Mouse (Mus musculus): ENCODE measurements around the gene Aldh8a1. TPM values are rescaled to one million over a fixed set of nuclear protein-coding genes. Genes with fewer than 3 reads are reported as not detected.

Aldh8a1 gene
- polyA plus RNA-seq, 1 experiment from 2014 or later = not detected

DNA sequence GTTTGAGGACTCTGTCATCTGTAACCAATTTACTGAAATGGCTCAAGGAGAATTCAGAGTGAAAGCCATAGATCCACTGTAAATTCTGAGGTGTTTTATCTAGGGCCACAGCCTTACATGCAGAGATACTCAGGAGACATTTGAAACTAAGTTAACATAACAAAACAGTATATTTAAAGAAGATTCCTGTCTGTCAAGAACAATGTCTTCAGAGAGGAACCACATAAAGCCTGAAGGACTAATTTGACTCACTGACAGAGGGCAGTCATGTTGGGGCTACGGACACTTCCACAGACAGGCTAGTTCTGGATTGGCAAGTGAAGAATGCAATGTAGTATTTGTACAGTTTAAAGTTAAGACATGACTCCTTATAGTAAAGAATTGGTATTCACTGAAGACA, 62.2 kb downstream of the Aldh8a1 start:
- H3K36me3 ChIP-seq = no peaks in the 10 kb centered on the region
- WGBS = 73% methylated on average over 1 of the region's 1 CpGs
- no peaks in the 10 kb centered on the region for H3K9me3 ChIP-seq
- no peak for ATAC-seq (ENCODE audit: insufficient number of reproducible peaks, low FRiP score, low TSS enrichment, low read depth)
- H3K4me3 ChIP-seq = no peak overlapping the region
- H3K27ac ChIP-seq = no peak overlapping the region
- no peak overlapping the region for H3K4me2 ChIP-seq
- peaks cover 13% of the 10 kb centered on the region for H3K4me1 ChIP-seq
- no peaks in the 10 kb centered on the region for H3K27me3 ChIP-seq
- H3K9ac ChIP-seq = no peak overlapping the region

- no peak overlapping the region for H3K9ac ChIP-seq
- no peak overlapping the region for H3K4me3 ChIP-seq
- H3K27ac ChIP-seq = no peak overlapping the region
- H3K4me2 ChIP-seq = no peak overlapping the region
- no peaks in the 10 kb centered on the region for H3K9me3 ChIP-seq
- peaks cover 16% of the 10 kb centered on the region for H3K4me1 ChIP-seq
- WGBS = 53% methylated on average over 4 of the region's 4 CpGs
- ATAC-seq (ENCODE audit: insufficient number of reproducible peaks, low FRiP score, low TSS enrichment, low read depth) = no peak
- no peaks in the 10 kb centered on the region for H3K36me3 ChIP-seq
- no peaks in the 10 kb centered on the region for H3K27me3 ChIP-seq
Observed at GRCm38 (mm10) chr10:21441020-21441419, 63.9 kb downstream of the Aldh8a1 start.

DNA sequence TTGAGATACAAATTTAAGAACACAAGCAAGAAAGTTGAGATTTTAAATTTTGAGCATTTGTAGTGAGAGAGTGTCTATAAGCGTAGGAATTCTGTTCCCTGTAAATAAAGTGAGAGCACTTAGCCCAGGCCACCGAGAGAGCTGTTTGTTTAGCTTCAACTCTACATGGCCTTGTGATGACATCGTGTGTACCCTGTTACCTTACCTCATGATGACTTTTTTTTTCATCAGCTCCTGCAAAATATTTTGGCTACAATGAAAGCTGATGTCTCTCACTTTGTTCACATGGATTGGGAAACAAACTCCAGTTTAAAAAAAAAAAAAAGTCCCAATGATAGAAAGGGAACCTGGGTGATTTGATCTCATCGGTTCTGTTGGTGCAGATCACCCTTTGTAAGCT, 64.6 kb downstream of the Aldh8a1 start:
- 78% methylated on average over 4 of the region's 4 CpGs for WGBS
- H3K9me3 ChIP-seq = no peaks in the 10 kb centered on the region
- H3K27ac ChIP-seq = no peak overlapping the region
- H3K4me3 ChIP-seq = no peak overlapping the region
- H3K27me3 ChIP-seq = no peaks in the 10 kb centered on the region
- H3K36me3 ChIP-seq = no peaks in the 10 kb centered on the region
- no peak for ATAC-seq (ENCODE audit: insufficient number of reproducible peaks, low FRiP score, low TSS enrichment, low read depth)
- H3K9ac ChIP-seq = no peak overlapping the region
- peaks cover 16% of the 10 kb centered on the region for H3K4me1 ChIP-seq
- H3K4me2 ChIP-seq = no peak overlapping the region

DNA sequence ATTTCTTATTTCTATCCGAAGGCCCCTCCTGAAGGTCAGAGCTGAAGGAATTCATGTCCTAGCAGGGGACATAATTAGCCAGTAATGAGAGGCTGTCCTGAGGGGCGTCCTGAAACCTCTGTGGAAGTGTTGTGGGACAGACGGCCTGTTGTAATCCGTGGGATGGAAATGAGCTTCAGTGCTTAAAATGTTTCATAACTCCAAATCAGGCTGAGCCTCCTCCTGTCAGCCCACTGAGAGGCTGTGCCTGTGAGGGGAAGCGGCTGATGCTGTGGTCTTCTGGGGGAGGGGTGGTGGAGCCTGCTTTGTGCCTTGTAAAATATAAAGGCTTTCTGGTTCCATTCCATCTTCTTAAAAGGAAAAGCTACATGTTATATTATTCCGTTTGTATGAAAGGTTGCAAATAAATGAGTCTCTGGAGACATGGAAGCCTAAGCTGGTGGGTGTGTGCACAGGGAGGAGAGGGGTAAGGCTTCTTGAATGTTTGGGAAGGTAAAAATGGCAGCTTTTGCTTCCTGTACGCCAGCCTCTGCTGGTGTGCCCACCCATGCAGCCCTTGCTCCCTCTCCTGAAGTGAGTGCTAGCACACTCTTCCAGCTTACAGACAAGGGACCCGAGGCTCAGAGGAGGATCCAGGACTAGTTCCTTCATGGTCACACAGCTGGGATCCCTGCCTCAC, 66.7 kb downstream of the Aldh8a1 start:
- H3K4me3 ChIP-seq = no peak overlapping the region
- H3K9me3 ChIP-seq = no peaks in the 10 kb centered on the region
- H3K9ac ChIP-seq = no peak overlapping the region
- H3K4me1 ChIP-seq = peaks cover 23% of the 10 kb centered on the region
- ATAC-seq (ENCODE audit: insufficient number of reproducible peaks, low FRiP score, low TSS enrichment, low read depth) = no peak
- H3K27ac ChIP-seq = no peak overlapping the region
- H3K27me3 ChIP-seq = no peaks in the 10 kb centered on the region
- no peak overlapping the region for H3K4me2 ChIP-seq
- H3K36me3 ChIP-seq = no peaks in the 10 kb centered on the region
- 29% methylated on average over 8 of the region's 8 CpGs for WGBS

DNA sequence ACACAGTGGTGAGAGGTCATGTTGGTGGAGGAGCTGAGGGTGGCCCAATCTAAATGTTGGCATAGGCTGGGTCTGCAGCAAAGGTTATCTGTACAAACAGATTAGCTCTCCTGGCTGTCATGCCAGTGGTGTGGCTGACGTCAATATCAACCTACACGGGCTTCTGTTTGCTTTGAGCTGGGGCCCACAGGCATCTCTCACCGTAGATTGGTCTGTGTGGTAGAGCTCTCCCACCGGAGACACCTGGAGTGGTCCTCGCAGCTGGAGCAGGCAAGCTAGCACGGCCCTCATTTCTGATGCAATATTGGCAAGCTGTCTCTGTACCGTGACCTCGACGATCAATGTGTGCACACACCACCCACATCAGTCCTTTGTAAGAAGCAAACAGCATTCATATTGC, 67.3 kb downstream of the Aldh8a1 start:
- no peak overlapping the region for H3K9ac ChIP-seq
- no peak overlapping the region for H3K4me2 ChIP-seq
- H3K4me3 ChIP-seq = no peak overlapping the region
- ATAC-seq (ENCODE audit: insufficient number of reproducible peaks, low FRiP score, low TSS enrichment, low read depth) = no peak
- H3K27ac ChIP-seq = no peak overlapping the region
- H3K9me3 ChIP-seq = no peaks in the 10 kb centered on the region
- no peaks in the 10 kb centered on the region for H3K27me3 ChIP-seq
- H3K36me3 ChIP-seq = no peaks in the 10 kb centered on the region
- 81% methylated on average over 9 of the region's 9 CpGs for WGBS
- H3K4me1 ChIP-seq = peaks cover 23% of the 10 kb centered on the region

Other genes starting within 250 kb of the Aldh8a1 start
- gene Myb, start 216.3 kb upstream of the Aldh8a1 start, polyA plus RNA-seq (2015; fragmentation: Nextera tagmentation; extraction: Ambion mirVana) = 2.4 and 3.3 TPM in 2 replicates
- gene Hbs1l, start 81.3 kb upstream of the Aldh8a1 start, polyA plus RNA-seq (2015; fragmentation: Nextera tagmentation; extraction: Ambion mirVana) = 82.8 and 88.2 TPM in 2 replicates
- gene 1700020N01Rik, start 215.9 kb downstream of the Aldh8a1 start, polyA plus RNA-seq (2015; fragmentation: Nextera tagmentation; extraction: Ambion mirVana) = not detected in 2 replicates